Mouse (Mus musculus) limb, embryonic 13.5 days (tissue): ENCODE results near the gene Trnau1ap. TPM values are rescaled to one million over a fixed set of nuclear protein-coding genes. Genes with fewer than 3 reads are reported as not detected.

Experiments used
- ATAC-seq: fragments of 200-750 bp; cut with Nextera tagmentation; 2 replicates; pipeline ENCODE4 v1.8.0; 2017; ENCODE audit warnings: low read depth, moderate number of reproducible peaks, moderate TSS enrichment; ENCODE audit not compliant: low FRiP score
- H3K27ac ChIP-seq: fragments of 300-500 bp; sonication (generic); 2 replicates; pipeline ENCODE4 v1.5.1; 2015; ENCODE audit warnings: inconsistent platforms, mild to moderate bottlenecking, moderate library complexity
- H3K27me3 ChIP-seq: fragments of 300-500 bp; sonication (generic); 2 replicates; pipeline ENCODE4 v1.6.1; 2015; ENCODE audit warnings: mild to moderate bottlenecking, inconsistent platforms
- H3K36me3 ChIP-seq: fragments of 300-500 bp; sonication (generic); 2 replicates; pipeline ENCODE4 v1.6.1; 2015; ENCODE audit warnings: inconsistent platforms, mild to moderate bottlenecking, moderate library complexity
- H3K4me1 ChIP-seq: fragments of 300-500 bp; sonication (generic); 2 replicates; pipeline ENCODE4 v1.6.1; 2015; ENCODE audit warnings: inconsistent platforms
- H3K4me2 ChIP-seq: fragments of 300-500 bp; sonication (generic); replicated peaks from 2 replicates; pipeline ENCODE4 v1.6.1; 2015; ENCODE audit warnings: inconsistent platforms, mild to moderate bottlenecking, moderate library complexity
- H3K4me3 ChIP-seq: fragments of 300-500 bp; sonication (generic); 2 replicates; pipeline ENCODE4 v1.5.1; 2015; ENCODE audit warnings: moderate library complexity, mild to moderate bottlenecking, inconsistent platforms
- H3K9ac ChIP-seq: fragments of 300-500 bp; sonication (generic); 2 replicates; pipeline ENCODE4 v1.6.1; 2015; ENCODE audit warnings: mild to moderate bottlenecking, inconsistent platforms
- H3K9me3 ChIP-seq: fragments of 300-500 bp; sonication (generic); 2 replicates; pipeline ENCODE4 v1.6.1; 2016; ENCODE audit warnings: inconsistent platforms
- WGBS: fragments of 180-500 bp; shearing (Covaris S2); methylation state at CpG from one replicate; pipeline ENCODE4 v1.1.7; 2015; 5-methylcytosine and 5-hydroxymethylcytosine counted together
- polyA plus RNA-seq: library from polyadenylated mRNA; unstranded; fragments of >200 nt; fragmentation: Nextera tagmentation; extraction: Ambion mirVana; gene quantifications from 2 replicates; pipeline ENCODE4 v1.2.1, GENCODE M21; 2015

Gene Trnau1ap
- polyA plus RNA-seq, 1 experiment from 2014 or later: 81.2 TPM

- Histone ChIP-seq H3K9ac (peak overlapping the region; percentile 14; the same call in 1 of the 2 replicates), H3K4me3 (no peak overlapping the region), H3K9me3 (no peaks in the 10 kb centered on the region), H3K27ac (no peak overlapping the region), H3K27me3 (no peaks in the 10 kb centered on the region), H3K4me1 (peaks cover 16% of the 10 kb centered on the region), H3K36me3 (peaks cover 62% of the 10 kb centered on the region), H3K4me2 (no peak overlapping the region)
- ATAC-seq: no peak
- 86% methylated on average over 6 of the region's 6 CpGs for WGBS
Observed at GRCm38 (mm10) chr4:132332880-132333279, 3.5 kb upstream of the Trnau1ap start.

- 79% methylated on average over 3 of the region's 3 CpGs for WGBS
- H3K9ac ChIP-seq: no peak overlapping the region
- ATAC-seq: no peak
- H3K36me3 ChIP-seq: peaks cover 53% of the 10 kb centered on the region
- no peaks in the 10 kb centered on the region for H3K27me3 ChIP-seq
- H3K4me1 ChIP-seq: peaks cover 16% of the 10 kb centered on the region
- H3K4me3 ChIP-seq: no peak overlapping the region
- no peaks in the 10 kb centered on the region for H3K9me3 ChIP-seq
- H3K4me2 ChIP-seq: no peak overlapping the region
- H3K27ac ChIP-seq: no peak overlapping the region
Observed at GRCm38 (mm10) chr4:132331960-132332359, 2.6 kb upstream of the Trnau1ap start.

GRCm38 (mm10) chr4:132329835-132330354 lies 557 bp upstream of the Trnau1ap start:
- peaks cover 45% of the 10 kb centered on the region for H3K36me3 ChIP-seq
- H3K27me3 ChIP-seq: no peaks in the 10 kb centered on the region
- peak overlapping the region; percentile 79 for H3K4me2 ChIP-seq
- H3K9me3 ChIP-seq: no peaks in the 10 kb centered on the region
- H3K4me3 ChIP-seq: peak overlapping the region; percentile 87
- ATAC-seq: 0 out of 2 replicates have a peak, but pooled peaks have one; percentile 3
- H3K4me1 ChIP-seq: peaks cover 16% of the 10 kb centered on the region
- H3K9ac ChIP-seq: peak overlapping the region; percentile 92
- WGBS: 5% methylated on average over 10 of the region's 10 CpGs
- peak overlapping the region; percentile 86 for H3K27ac ChIP-seq

- peak overlapping the region; percentile 87 for H3K4me3 ChIP-seq
- peak overlapping the region; percentile 86; the same call in 1 of the 2 replicates for H3K27ac ChIP-seq
- peaks cover 16% of the 10 kb centered on the region for H3K4me1 ChIP-seq
- ATAC-seq: 0 out of 2 replicates have a peak, but pooled peaks have one; percentile 10
- no peaks in the 10 kb centered on the region for H3K27me3 ChIP-seq
- peaks cover 45% of the 10 kb centered on the region for H3K36me3 ChIP-seq
- peak overlapping the region; percentile 92 for H3K9ac ChIP-seq
- no peaks in the 10 kb centered on the region for H3K9me3 ChIP-seq
- 44% methylated on average over 14 of the region's 14 CpGs for WGBS
- H3K4me2 ChIP-seq: peak overlapping the region; percentile 79
Observed at GRCm38 (mm10) chr4:132328391-132328982, 851 bp downstream of the Trnau1ap start.

GRCm38 (mm10) chr4:132326481-132326880 lies 2.9 kb downstream of the Trnau1ap start:
- H3K4me3 ChIP-seq: no peak overlapping the region
- ATAC-seq: no peak
- 75% methylated on average over 5 of the region's 5 CpGs for WGBS
- H3K36me3 ChIP-seq: peaks cover 39% of the 10 kb centered on the region
- H3K9me3 ChIP-seq: no peaks in the 10 kb centered on the region
- peaks cover 16% of the 10 kb centered on the region for H3K4me1 ChIP-seq
- H3K4me2 ChIP-seq: no peak overlapping the region
- no peak overlapping the region for H3K9ac ChIP-seq
- no peak overlapping the region for H3K27ac ChIP-seq
- no peaks in the 10 kb centered on the region for H3K27me3 ChIP-seq

- WGBS: 85% methylated on average over 8 of the region's 8 CpGs
- ATAC-seq: no peak
- no peaks in the 10 kb centered on the region for H3K27me3 ChIP-seq
- peaks cover 87% of the 10 kb centered on the region for H3K36me3 ChIP-seq
- H3K9ac ChIP-seq: no peak overlapping the region
- no peak overlapping the region for H3K4me3 ChIP-seq
- H3K4me2 ChIP-seq: no peak overlapping the region
- 0 out of 2 replicates have a peak, but pooled peaks cover under 1% of the 10 kb centered on the region for H3K4me1 ChIP-seq
- H3K9me3 ChIP-seq: no peaks in the 10 kb centered on the region
- no peak overlapping the region for H3K27ac ChIP-seq
Observed at GRCm38 (mm10) chr4:132315711-132316110, 13.6 kb downstream of the Trnau1ap start.

- no peak overlapping the region for H3K9ac ChIP-seq
- H3K27me3 ChIP-seq: no peaks in the 10 kb centered on the region
- no peak for ATAC-seq
- H3K9me3 ChIP-seq: no peaks in the 10 kb centered on the region
- H3K4me1 ChIP-seq: peaks cover 15% of the 10 kb centered on the region
- no peak overlapping the region for H3K4me3 ChIP-seq
- H3K36me3 ChIP-seq: peaks cover 72% of the 10 kb centered on the region
- no peak overlapping the region for H3K27ac ChIP-seq
- 83% methylated on average over 5 of the region's 5 CpGs for WGBS
- no peak overlapping the region for H3K4me2 ChIP-seq
Observed at GRCm38 (mm10) chr4:132312627-132313026, 16.7 kb downstream of the Trnau1ap start.

- H3K9me3 ChIP-seq: no peaks in the 10 kb centered on the region
- H3K9ac ChIP-seq: no peak overlapping the region
- H3K36me3 ChIP-seq: peaks cover 65% of the 10 kb centered on the region
- H3K4me3 ChIP-seq: no peak overlapping the region
- peaks cover 15% of the 10 kb centered on the region for H3K4me1 ChIP-seq
- no peak for ATAC-seq
- 48% methylated on average over 3 of the region's 3 CpGs for WGBS
- H3K4me2 ChIP-seq: no peak overlapping the region
- H3K27me3 ChIP-seq: no peaks in the 10 kb centered on the region
- H3K27ac ChIP-seq: no peak overlapping the region
Observed at GRCm38 (mm10) chr4:132311801-132312200, 17.5 kb downstream of the Trnau1ap start.

GRCm38 (mm10) chr4:132311209-132311608 lies 18.1 kb downstream of the Trnau1ap start:
- Histone ChIP-seq H3K4me1 (peaks cover 15% of the 10 kb centered on the region), H3K4me2 (no peak overlapping the region), H3K27me3 (no peaks in the 10 kb centered on the region), H3K36me3 (peaks cover 59% of the 10 kb centered on the region), H3K27ac (no peak overlapping the region), H3K9ac (no peak overlapping the region), H3K9me3 (no peaks in the 10 kb centered on the region), H3K4me3 (no peak overlapping the region)
- 17% methylated on average over 1 of the region's 1 CpGs for WGBS
- ATAC-seq: no peak

- peak overlapping the region; percentile 93 for H3K4me2 ChIP-seq
- peak overlapping the region; percentile 82 for H3K4me3 ChIP-seq
- H3K27ac ChIP-seq: peak overlapping the region; percentile 94
- H3K27me3 ChIP-seq: no peaks in the 10 kb centered on the region
- H3K9me3 ChIP-seq: no peaks in the 10 kb centered on the region
- peaks cover 50% of the 10 kb centered on the region for H3K36me3 ChIP-seq
- H3K9ac ChIP-seq: peak overlapping the region; percentile 94
- peak; percentile 51; the same call in 1 of the 2 replicates for ATAC-seq
- peaks cover 15% of the 10 kb centered on the region for H3K4me1 ChIP-seq
- WGBS: 24% methylated on average over 10 of the region's 10 CpGs
Observed at GRCm38 (mm10) chr4:132309849-132310472, 19.4 kb downstream of the Trnau1ap start.

- Histone ChIP-seq H3K4me3 (peak overlapping the region; percentile 82), H3K4me1 (peaks cover 15% of the 10 kb centered on the region), H3K36me3 (peaks cover 45% of the 10 kb centered on the region), H3K27me3 (no peaks in the 10 kb centered on the region), H3K27ac (peak overlapping the region; percentile 94), H3K4me2 (peak overlapping the region; percentile 93), H3K9me3 (no peaks in the 10 kb centered on the region), H3K9ac (peak overlapping the region; percentile 94)
- WGBS: under 1% methylated on average over 15 of the region's 15 CpGs
- no peak for ATAC-seq
Observed at GRCm38 (mm10) chr4:132309140-132309848, 20.0 kb downstream of the Trnau1ap start.
